In the genomic region with DNA sequence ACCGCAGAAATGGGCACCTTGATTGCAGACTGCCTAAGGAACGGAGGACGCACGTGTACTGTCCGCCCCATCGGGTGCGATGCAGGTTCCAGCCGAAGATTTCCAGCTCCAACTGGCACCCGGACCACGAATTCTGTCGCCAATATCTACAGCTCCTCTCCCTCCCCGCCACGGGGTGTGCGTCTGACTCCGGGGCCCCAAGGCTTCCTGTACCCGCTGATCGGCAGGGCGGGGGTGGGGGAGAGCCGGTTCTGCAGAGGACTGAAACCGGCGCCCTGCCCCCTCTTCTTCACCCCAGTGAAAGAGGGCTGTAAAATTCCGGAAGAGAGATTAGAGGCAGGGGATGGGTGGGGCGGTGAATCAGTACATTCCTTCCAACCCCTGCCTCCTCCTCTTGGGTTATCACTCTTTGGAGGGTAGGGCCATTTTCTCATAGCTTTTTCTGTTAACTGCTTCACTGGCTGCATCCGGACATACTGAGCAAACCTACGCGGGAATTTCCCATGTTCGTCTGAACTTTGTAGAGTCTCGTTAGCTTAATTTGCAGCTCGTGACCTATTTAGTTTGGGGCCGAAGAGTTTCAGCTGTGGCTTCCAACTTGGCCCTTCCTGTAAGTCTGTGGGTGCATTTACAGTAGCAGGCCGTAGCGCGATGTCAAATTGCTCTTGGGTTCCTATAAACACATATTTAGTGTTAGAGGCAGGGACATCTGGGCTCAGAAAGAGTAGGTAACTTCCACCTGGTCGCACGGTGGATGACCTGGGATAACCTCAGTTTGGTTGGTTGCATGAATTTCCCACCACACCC, we compare ENCODE assay signal across 8 mouse cellular contexts. TPM values are rescaled to one million over a fixed set of nuclear protein-coding genes. Genes with fewer than 3 reads are reported as not detected.
DNase-seq lines count a peak whose midpoint lies in the region; ATAC-seq and TF ChIP-seq lines count a peak whose summit lies in the region.

TSS of gene Ptp4a2 (plus strand) at position 422 of the 807 bp plus-strand sequence.

- no peak for TF ChIP-seq CTCF in liver, postnatal 0 days (IDR thresholded peaks at IDR 0.05; ENCODE audit: low read depth)

- intact Hi-C loops in heart, postnatal 10 days (cut with DNase I): loop anchor here (10.0 kb wide), 1 partner anchor 354 kb away; no protein-coding TSS in a partner anchor

- H3K9ac ChIP-seq in liver, postnatal 0 days (replicated peaks): peak within 1 kb of the TSS; percentile 64
- 0 out of 2 replicates have a peak within 1 kb of the TSS, but pooled peaks have one; percentile 33 for H3K9ac ChIP-seq in neural tube, embryonic 12.5 days

- peak within 1 kb of the TSS; percentile 77 for H3K4me2 ChIP-seq in liver, postnatal 0 days (ENCODE audit: low read depth, low read length)
- H3K4me2 ChIP-seq in neural tube, embryonic 12.5 days (replicated peaks): peak within 1 kb of the TSS; percentile 66

- H3K4me3 ChIP-seq in liver, postnatal 0 days (ENCODE audit: low read depth, low read length): peak within 1 kb of the TSS; percentile 47
- H3K4me3 ChIP-seq in neural tube, embryonic 12.5 days: peak within 1 kb of the TSS; percentile 33

- peak within 1 kb of the TSS; percentile 89 for H3K27ac ChIP-seq in liver, postnatal 0 days (ENCODE audit: low read depth)
- no peak within 1 kb of the TSS for H3K27ac ChIP-seq in neural tube, embryonic 12.5 days

- peak; percentile 86 for ATAC-seq in activated CD4-positive, CD25-positive, alpha-beta regulatory T cell, adult 4 months
- no peak for ATAC-seq in erythroid progenitor cell, adult 5-6 weeks (replicated peaks; ENCODE audit: low FRiP score, poor library complexity, severe bottlenecking)
- peak; percentile 77 for ATAC-seq in liver, postnatal 0 days
- no peak for ATAC-seq in neural tube, embryonic 12.5 days (ENCODE audit: low FRiP score, low read depth)

- peaks cover 26% of the 10 kb centered on the region for H3K4me1 ChIP-seq in liver, postnatal 0 days (ENCODE audit: insufficient read depth)
- peaks cover 8% of the 10 kb centered on the region for H3K4me1 ChIP-seq in neural tube, embryonic 12.5 days

- TF ChIP-seq EP300 in liver, postnatal 0 days (IDR thresholded peaks at IDR 0.05; ENCODE audit: low read depth): peak; percentile 64

- H3K27me3 ChIP-seq in liver, postnatal 0 days (ENCODE audit: insufficient read depth, low read length): no peaks in the 10 kb centered on the region
- H3K27me3 ChIP-seq in neural tube, embryonic 12.5 days (replicated peaks): 0 out of 2 replicates have a peak, but pooled peaks cover 2% of the 10 kb centered on the region

- peak; percentile 57 for DNase-seq in 3T3-L1 (ENCODE audit: low read depth, low spot score)
- DNase-seq in heart, postnatal 10 days: peak; percentile 81 to 83
- DNase-seq in kidney, postnatal 36 days: peak; percentile 62 to 78
- DNase-seq in liver, postnatal 0 days: peak; percentile 83
- DNase-seq in thymus, postnatal 25 days: peak; percentile 91

- H3K36me3 ChIP-seq in liver, postnatal 0 days (replicated peaks; ENCODE audit: insufficient read depth, low read length): no peaks in the 10 kb centered on the region
- H3K36me3 ChIP-seq in neural tube, embryonic 12.5 days: no peaks in the 10 kb centered on the region

- WGBS in liver, postnatal 0 days (ENCODE audit: insufficient replicate concordance): 3% methylated on average over 35 of the region's 35 CpGs
- 10% methylated on average over 35 of the region's 35 CpGs for WGBS in neural tube, embryonic 12.5 days

- H3K9me3 ChIP-seq in liver, postnatal 0 days (ENCODE audit: low read length): no peaks in the 10 kb centered on the region
- H3K9me3 ChIP-seq in neural tube, embryonic 12.5 days: no peaks in the 10 kb centered on the region

RNA-seq across cellular contexts. Expression of gene Ptp4a2, which starts in this region (rescaled TPM):
- 1,000 to 10,000 TPM; 1,863 to 2,031 TPM for polyA plus RNA-seq in activated CD4-positive, CD25-positive, alpha-beta regulatory T cell, adult 4 months (2017; shearing (Covaris generic))
- total RNA-seq in erythroid progenitor cell, adult 5-6 weeks (2015; ENCODE audit: low replicate concordance): 228 and 468 TPM in 2 replicates
- total RNA-seq in erythroid progenitor cell, adult 5-6 weeks (2017; ENCODE audit: low replicate concordance): 166 and 170 TPM in 2 replicates
- total RNA-seq in heart, postnatal 10 days (2021): 100 to 1,000 TPM; 243 to 271 TPM
- polyA plus RNA-seq in liver, postnatal 0 days (2015; fragmentation: Nextera tagmentation; extraction: Ambion mirVana): 198 and 205 TPM in 2 replicates
- polyA plus RNA-seq in neural tube, embryonic 12.5 days (2016; fragmentation: Nextera tagmentation; extraction: Ambion mirVana): 336 and 342 TPM in 2 replicates

Comparison
In these comparisons a context has a peak if more than half of its experiments do, and no peak if none do; other contexts are left out.
1. ATAC-seq: peak in activated CD4-positive, CD25-positive, alpha-beta regulatory T cell, adult 4 months (single experiment) and liver, postnatal 0 days (single experiment); none in erythroid progenitor cell, adult 5-6 weeks (single experiment) and neural tube, embryonic 12.5 days (single experiment).
2. Peak in every context shown above with its lines, with median percentiles within 50 percentile points of each other: DNase-seq.